ENCODE assay signal across 21 mouse cellular contexts in genomic region chr13:63174252-63175020, GRCm38 (mm10).
DNase-seq lines count a peak whose midpoint lies in the region; ATAC-seq lines count a peak whose summit lies in the region.
"Had no signal": no experiment of that assay in that cellular context is flagged by ENCODE, and none has a peak within 500 bp of the region (broad histone marks: within the 10 kb centered on the region; RNA-seq: fewer than 3 reads in every experiment).

No protein-coding gene starts in this region.

- H3K9ac ChIP-seq in forebrain, embryonic 16.5 days (replicated peaks; ENCODE audit: low read depth, low read length): no peak overlapping the region
- no peak overlapping the region for H3K9ac ChIP-seq in forebrain, embryonic 13.5 days
- no peak overlapping the region for H3K9ac ChIP-seq in heart, embryonic 13.5 days
- H3K9ac ChIP-seq in lung, embryonic 16.5 days (ENCODE audit: low read length): no peak overlapping the region
- H3K9ac ChIP-seq: embryonic facial prominence, embryonic 12.5 days; hindbrain, embryonic 13.5 days; intestine, embryonic 15.5 days had no signal

- H3K4me1 ChIP-seq in forebrain, embryonic 16.5 days (replicated peaks; ENCODE audit: control insufficient read depth, insufficient read depth, low read length): 0 out of 2 replicates have a peak, but pooled peaks cover 4% of the 10 kb centered on the region
- H3K4me1 ChIP-seq in forebrain, embryonic 13.5 days: peaks cover 11% of the 10 kb centered on the region
- H3K4me1 ChIP-seq in heart, embryonic 13.5 days: peaks cover 44% of the 10 kb centered on the region
- H3K4me1 ChIP-seq in lung, embryonic 16.5 days (replicated peaks; ENCODE audit: control insufficient read depth, insufficient read depth, low read length): no peaks in the 10 kb centered on the region; the same call in 1 of the 2 replicates
- peaks cover 50% of the 10 kb centered on the region for H3K4me1 ChIP-seq in embryonic facial prominence, embryonic 10.5 days

- no peak overlapping the region for H3K4me3 ChIP-seq in forebrain, embryonic 16.5 days (replicated peaks; ENCODE audit: low read length)
- no peak overlapping the region for H3K4me3 ChIP-seq in forebrain, embryonic 13.5 days
- H3K4me3 ChIP-seq in heart, embryonic 13.5 days: no peak overlapping the region
- H3K4me3 ChIP-seq in lung, embryonic 16.5 days (ENCODE audit: low read length): no peak overlapping the region
- no peak overlapping the region for H3K4me3 ChIP-seq in embryonic facial prominence, embryonic 10.5 days
- H3K4me3 ChIP-seq: embryonic facial prominence, embryonic 12.5 days; gastrocnemius, adult 2 months; hindbrain, embryonic 13.5 days; intestine, embryonic 15.5 days had no signal

- ATAC-seq in forebrain, embryonic 16.5 days: peak; percentile 63; the same call in 1 of the 2 replicates
- no peak for ATAC-seq in forebrain, embryonic 13.5 days
- no peak for ATAC-seq in heart, embryonic 13.5 days (ENCODE audit: extremely low read depth, insufficient number of reproducible peaks, low FRiP score, low TSS enrichment)
- ATAC-seq in lung, embryonic 16.5 days (ENCODE audit: low read depth): peak; percentile 51; the same call in 1 of the 2 replicates
- ATAC-seq: activated CD4-positive, CD25-positive, alpha-beta regulatory T cell, adult 4 months; intestine, embryonic 15.5 days; Patski had no signal

- H3K36me3 ChIP-seq in forebrain, embryonic 16.5 days (ENCODE audit: control insufficient read depth, insufficient read depth): no peaks in the 10 kb centered on the region
- no peaks in the 10 kb centered on the region for H3K36me3 ChIP-seq in forebrain, embryonic 13.5 days (ENCODE audit: poor library complexity, severe bottlenecking)
- no peaks in the 10 kb centered on the region for H3K36me3 ChIP-seq in heart, embryonic 13.5 days
- no peaks in the 10 kb centered on the region for H3K36me3 ChIP-seq in lung, embryonic 16.5 days (ENCODE audit: control insufficient read depth, insufficient read depth, low read length)
- no peaks in the 10 kb centered on the region for H3K36me3 ChIP-seq in embryonic facial prominence, embryonic 10.5 days (replicated peaks)
- H3K36me3 ChIP-seq: embryonic facial prominence, embryonic 12.5 days; hindbrain, embryonic 13.5 days; intestine, embryonic 15.5 days had no signal

- no peaks in the 10 kb centered on the region for H3K27me3 ChIP-seq in forebrain, embryonic 16.5 days (replicated peaks; ENCODE audit: control insufficient read depth, insufficient read depth, low read length)
- H3K27me3 ChIP-seq in forebrain, embryonic 13.5 days: no peaks in the 10 kb centered on the region; the same call in 1 of the 2 replicates
- no peaks in the 10 kb centered on the region for H3K27me3 ChIP-seq in heart, embryonic 13.5 days (replicated peaks)
- H3K27me3 ChIP-seq in lung, embryonic 16.5 days (ENCODE audit: control insufficient read depth, insufficient read depth, low read depth, low read length): no peaks in the 10 kb centered on the region
- H3K27me3 ChIP-seq in embryonic facial prominence, embryonic 10.5 days (replicated peaks; ENCODE audit: low read depth, poor library complexity, severe bottlenecking): no peaks in the 10 kb centered on the region
- H3K27me3 ChIP-seq: embryonic facial prominence, embryonic 12.5 days; hindbrain, embryonic 13.5 days; intestine, embryonic 15.5 days; Patski had no signal

- WGBS in forebrain, embryonic 16.5 days: 82% methylated on average over 6 of the region's 6 CpGs
- WGBS in forebrain, embryonic 13.5 days: 81% methylated on average over 6 of the region's 6 CpGs
- 24% methylated on average over 6 of the region's 6 CpGs for WGBS in heart, embryonic 13.5 days
- 51% methylated on average over 6 of the region's 6 CpGs for WGBS in lung, embryonic 16.5 days
- 73% methylated on average over 6 of the region's 6 CpGs for whole genome bisulfite sequencing in embryonic facial prominence, embryonic 10.5 days

- no peak overlapping the region for H3K27ac ChIP-seq in forebrain, embryonic 16.5 days (ENCODE audit: low read length)
- no peak overlapping the region for H3K27ac ChIP-seq in forebrain, embryonic 13.5 days
- H3K27ac ChIP-seq in heart, embryonic 13.5 days (replicated peaks): peak overlapping the region; percentile 12; the same call in 1 of the 2 replicates
- H3K27ac ChIP-seq in lung, embryonic 16.5 days (ENCODE audit: low read length): no peak overlapping the region
- 0 out of 2 replicates have a peak overlapping the region, but pooled peaks have one; percentile 44 for H3K27ac ChIP-seq in embryonic facial prominence, embryonic 10.5 days (replicated peaks)
- H3K27ac ChIP-seq: embryonic facial prominence, embryonic 12.5 days; gastrocnemius, adult 2 months; hindbrain, embryonic 13.5 days; intestine, embryonic 15.5 days had no signal

- no peak for DNase-seq in heart, adult 8-10 months (ENCODE audit: low spot score)
- no peak for DNase-seq in lung, adult 18-20 months
- no peak for DNase-seq in embryonic facial prominence, embryonic 10.5 days (ENCODE audit: low spot score)
- DNase-seq in left cerebral cortex, adult 11 months (ENCODE audit: low spot score): no peak
- DNase-seq: adrenal gland, adult 2 months; adrenal gland, postnatal 25 days; cerebellum, adult 2 months; embryo, embryonic 11 days; gastrocnemius, adult 2 months; gastrocnemius, postnatal 25 days; heart, postnatal 4 days; kidney, adult 18-20 months had no signal

- no peak overlapping the region for H3K4me2 ChIP-seq in forebrain, embryonic 16.5 days (ENCODE audit: low read length)
- no peak overlapping the region for H3K4me2 ChIP-seq in forebrain, embryonic 13.5 days
- no peak overlapping the region for H3K4me2 ChIP-seq in heart, embryonic 13.5 days
- H3K4me2 ChIP-seq in lung, embryonic 16.5 days (ENCODE audit: low read depth, low read length): no peak overlapping the region
- H3K4me2 ChIP-seq: embryonic facial prominence, embryonic 12.5 days; hindbrain, embryonic 13.5 days; intestine, embryonic 15.5 days had no signal

- H3K9me3 ChIP-seq in forebrain, embryonic 16.5 days (ENCODE audit: control insufficient read depth, low read length): no peaks in the 10 kb centered on the region
- H3K9me3 ChIP-seq in forebrain, embryonic 13.5 days (replicated peaks): no peaks in the 10 kb centered on the region
- H3K9me3 ChIP-seq in heart, embryonic 13.5 days: no peaks in the 10 kb centered on the region
- no peaks in the 10 kb centered on the region for H3K9me3 ChIP-seq in lung, embryonic 16.5 days (ENCODE audit: control insufficient read depth, low read length)
- no peaks in the 10 kb centered on the region for H3K9me3 ChIP-seq in embryonic facial prominence, embryonic 10.5 days
- H3K9me3 ChIP-seq: embryonic facial prominence, embryonic 12.5 days; hindbrain, embryonic 13.5 days; intestine, embryonic 15.5 days had no signal

Comparison
In these comparisons a context has a peak if more than half of its experiments do, and no peak if none do; other contexts are left out.
1. ATAC-seq: peak in forebrain, embryonic 16.5 days (single experiment) and lung, embryonic 16.5 days (single experiment); none in forebrain, embryonic 13.5 days (single experiment) and heart, embryonic 13.5 days (single experiment).
2. H3K27ac ChIP-seq: peak in heart, embryonic 13.5 days (single experiment) and embryonic facial prominence, embryonic 10.5 days (single experiment); none in forebrain, embryonic 16.5 days (single experiment), forebrain, embryonic 13.5 days (single experiment) and lung, embryonic 16.5 days (single experiment).